Mouse (Mus musculus) urinary bladder, adult 2 months (tissue): ENCODE data around the gene Map4k5. TPM values are rescaled to one million over a fixed set of nuclear protein-coding genes. Genes with fewer than 3 reads are reported as not detected.
A peak's percentile ranks its signal among the peaks of the same experiment; 100 is the strongest.

Experiments
- DNase-seq: peaks from one replicate; pipeline ENCODE4 v3.0.0; 2022; ENCODE audit warnings: low spot score
- polyA plus RNA-seq: library from polyadenylated mRNA; depleted of rRNA; stranded (reverse); fragments of >200 nt; gene quantifications from 2 replicates; pipeline ENCODE4 v1.2.3, GENCODE M21; 2012; rRNA removed

Map4k5 gene
- 23.3 and 29.0 TPM in 2 replicates for polyA plus RNA-seq

DNA sequence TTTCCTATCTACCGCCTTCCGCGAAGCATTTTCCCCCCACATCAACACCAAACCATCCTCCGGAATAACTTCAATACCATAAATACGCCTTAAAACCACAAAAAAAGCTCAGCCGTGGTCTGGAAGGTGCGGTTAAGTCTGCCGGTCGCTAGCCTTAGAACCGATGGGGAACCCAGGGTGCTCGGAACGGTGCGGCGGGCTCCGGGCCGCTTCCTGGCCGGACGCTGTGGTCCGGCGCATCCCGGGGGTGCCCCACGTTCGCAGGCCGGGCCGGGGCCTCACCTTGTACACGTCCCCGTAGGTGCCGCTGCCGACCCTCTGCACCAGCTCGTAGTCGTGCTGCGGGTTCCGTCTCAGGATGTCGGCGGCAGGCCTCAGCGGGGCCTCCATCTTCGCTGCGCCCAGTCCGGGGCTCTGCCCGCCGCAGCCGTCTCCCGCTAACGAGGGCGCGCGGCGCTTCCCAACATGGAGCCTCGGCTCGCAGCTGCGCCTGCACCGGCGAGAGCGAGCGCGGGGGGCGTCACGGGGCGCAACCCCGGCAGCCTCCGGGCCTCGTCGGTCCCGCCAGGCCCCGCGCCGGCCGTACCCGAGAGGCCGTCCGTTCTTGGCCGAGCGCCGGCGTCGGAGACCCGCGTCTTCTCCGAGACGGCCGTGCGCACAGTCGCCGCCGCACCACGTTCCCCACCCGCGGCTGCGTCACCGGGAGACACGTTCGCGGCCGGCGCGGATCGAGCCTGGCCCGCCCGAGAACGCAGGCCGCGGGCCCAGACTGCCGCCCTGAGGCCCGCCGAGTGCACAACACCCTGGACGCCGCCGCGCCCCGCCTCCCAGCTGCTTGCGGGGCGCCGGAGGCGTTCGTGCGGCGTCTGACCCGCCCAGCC, at the start of gene Map4k5, which contains the start of gene Atl1:
Map4k5 (minus strand) TSS at position 830 of the 881 bp plus-strand sequence.
Atl1 (plus strand) TSS at position 244 of the 881 bp plus-strand sequence.
- DNase-seq = peak; percentile 91

DNA sequence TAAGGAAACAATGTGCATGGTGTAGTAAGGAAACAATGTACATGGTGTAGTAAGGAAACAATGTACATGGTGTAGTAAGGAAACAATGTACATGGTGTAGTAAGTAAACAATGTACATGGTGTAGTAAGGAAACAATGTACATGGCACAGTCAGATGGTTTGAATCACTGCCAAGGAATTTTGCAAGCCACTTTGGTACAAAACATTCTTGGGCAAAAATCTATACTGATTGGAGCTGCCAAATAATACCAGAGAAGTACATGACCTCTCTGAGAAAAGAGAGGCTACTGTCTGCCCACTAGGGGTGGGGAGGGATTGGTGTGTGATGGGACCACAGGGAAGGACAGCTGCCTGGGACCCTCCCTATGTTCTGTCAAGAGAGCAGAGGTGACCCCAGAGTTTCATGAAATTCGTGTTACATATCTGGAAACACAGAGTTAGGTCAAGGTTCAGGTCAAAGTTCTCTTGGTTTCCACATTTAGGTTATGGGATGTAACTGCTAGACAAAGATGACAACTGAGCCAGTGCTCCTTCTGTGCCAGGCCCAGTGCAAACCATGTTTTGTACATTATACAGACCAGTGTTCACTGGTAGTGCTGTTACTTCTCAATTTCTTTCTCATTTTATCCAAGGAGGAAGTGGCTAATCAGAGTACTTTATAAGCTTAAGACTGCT, 48.8 kb upstream of the Map4k5 start:
- DNase-seq = no peak

DNA sequence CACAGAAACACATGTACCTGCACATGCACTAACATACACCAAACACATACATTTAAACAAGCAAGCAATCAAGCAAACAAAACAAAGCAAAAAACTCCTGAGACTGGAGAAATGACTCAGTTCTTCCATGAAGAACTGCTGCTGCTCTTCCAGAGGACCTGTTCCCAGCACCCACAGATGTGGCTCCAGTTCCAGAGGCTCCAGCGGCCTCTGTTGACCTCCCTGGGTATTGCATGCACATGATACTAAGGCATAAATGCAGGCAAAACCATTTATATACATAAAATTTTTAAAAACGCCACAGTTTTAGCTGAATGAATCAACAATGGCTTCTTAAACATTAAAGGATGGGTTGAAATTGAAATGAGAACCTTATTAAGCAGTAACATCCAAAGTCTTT, 46.3 kb upstream of the Map4k5 start:
- DNase-seq = no peak

DNA sequence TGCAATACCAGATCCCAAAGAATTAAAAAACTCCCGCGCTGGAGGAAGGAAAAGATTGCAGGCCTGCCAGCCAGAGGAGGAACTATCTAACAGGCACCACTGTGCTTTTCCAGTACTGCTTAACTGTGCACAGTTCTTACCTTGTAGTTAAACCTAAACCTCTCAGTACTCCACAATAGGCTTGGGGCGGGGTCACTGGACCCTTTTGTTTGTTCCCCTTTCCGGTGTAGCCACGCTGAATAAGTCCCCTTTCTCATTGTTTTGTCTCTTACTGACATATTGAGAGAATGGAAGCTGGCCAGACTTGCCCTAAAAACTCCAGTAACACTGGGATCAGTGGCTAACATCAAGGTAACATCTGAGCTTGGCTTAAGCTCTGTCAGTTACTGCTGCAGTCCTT, 44.7 kb upstream of the Map4k5 start:
- no peak for DNase-seq

DNA sequence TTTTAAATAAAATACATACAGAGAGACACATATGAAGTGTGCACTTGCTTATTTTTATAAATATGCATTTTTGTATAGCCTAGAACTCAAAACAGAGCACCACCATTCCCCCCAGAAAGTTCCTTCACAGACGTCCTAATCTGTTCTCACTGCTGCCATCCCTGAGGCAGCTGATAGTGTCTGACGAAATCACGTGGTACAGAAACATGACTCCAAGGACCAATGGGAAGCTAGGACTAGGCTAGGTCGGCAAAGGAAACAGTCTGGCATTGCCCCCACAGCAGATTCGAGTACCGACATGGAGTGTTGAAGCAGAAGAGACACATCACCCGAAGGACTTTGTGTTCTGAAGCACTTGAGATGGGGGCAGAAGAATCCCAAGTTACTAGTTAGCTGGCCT, 33.7 kb upstream of the Map4k5 start:
- no peak for DNase-seq

DNA sequence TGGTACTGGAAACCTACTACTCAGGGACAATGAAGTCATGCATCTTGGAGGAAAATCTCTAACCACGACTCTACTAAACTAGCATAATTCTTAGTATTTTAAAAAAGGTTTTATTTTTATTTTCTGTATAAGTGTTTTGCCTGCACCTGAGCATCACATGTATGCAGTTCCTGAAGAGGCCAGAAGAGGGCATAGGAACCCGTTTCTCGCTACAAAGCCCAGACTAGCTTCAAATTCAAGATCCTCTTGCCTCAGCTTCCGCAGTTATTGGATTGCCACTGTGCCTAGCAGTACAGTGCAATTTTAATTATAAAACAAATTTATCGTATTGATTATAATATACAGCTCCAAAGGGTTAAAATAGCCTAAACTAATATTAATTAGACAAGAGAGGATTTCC, 31.0 kb upstream of the Map4k5 start:
- DNase-seq = no peak

DNA sequence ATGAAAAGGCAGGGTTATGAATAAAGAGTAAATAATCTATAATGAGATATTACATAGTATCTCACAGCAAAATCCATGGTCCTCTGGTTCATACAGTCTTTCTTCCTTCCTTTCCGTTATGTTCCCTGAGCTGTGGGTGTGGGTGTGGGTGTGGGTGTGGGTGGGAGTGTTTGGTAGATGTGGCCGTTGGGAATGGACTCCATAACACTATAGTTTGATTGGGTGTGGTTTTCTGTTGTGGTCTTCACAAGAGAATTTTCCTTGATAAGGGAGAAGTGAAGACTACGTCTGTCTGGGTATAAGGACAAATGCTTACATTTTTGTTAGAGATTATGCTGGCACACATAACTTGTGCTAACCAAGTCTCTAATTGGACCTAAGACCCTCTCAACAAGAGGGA, 30.6 kb upstream of the Map4k5 start:
- no peak for DNase-seq

DNA sequence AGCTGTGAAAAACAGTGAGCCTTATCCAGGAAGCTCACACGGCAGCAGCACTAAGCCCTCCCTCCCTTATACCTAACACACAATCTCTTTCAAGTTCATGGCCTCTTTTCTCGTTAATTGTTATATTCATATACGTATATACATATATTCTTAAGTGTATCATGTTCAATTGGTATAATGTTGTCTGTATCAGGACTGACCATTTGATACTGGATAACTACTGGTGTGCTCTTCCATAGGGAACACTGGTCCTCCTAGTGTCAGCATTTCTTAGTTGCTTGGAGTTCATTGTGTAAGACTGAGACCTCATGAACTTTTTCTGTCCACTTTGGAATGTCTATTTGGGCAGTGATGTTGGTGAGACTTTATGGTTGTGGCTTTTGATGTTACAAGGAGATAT, 30.1 kb upstream of the Map4k5 start:
- no peak for DNase-seq

DNA sequence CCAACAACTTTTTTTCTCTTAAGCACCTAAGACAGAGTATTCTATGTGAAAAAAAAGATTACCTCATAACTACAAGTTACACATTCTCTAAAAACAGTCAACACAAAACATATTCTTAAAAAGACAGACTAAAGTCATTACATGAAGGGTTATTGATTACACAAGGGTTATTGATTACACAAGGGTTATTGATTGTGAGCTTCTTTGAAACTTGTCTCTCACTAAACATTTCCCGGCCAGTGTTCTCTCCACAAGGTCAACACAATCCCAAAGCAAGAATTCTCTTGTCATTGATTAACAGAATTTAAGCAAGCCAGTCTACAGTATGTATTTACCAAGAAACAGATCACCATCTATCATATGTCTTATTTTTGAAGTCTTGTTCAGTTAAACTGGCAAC, 29.1 kb upstream of the Map4k5 start:
- DNase-seq = no peak

DNA sequence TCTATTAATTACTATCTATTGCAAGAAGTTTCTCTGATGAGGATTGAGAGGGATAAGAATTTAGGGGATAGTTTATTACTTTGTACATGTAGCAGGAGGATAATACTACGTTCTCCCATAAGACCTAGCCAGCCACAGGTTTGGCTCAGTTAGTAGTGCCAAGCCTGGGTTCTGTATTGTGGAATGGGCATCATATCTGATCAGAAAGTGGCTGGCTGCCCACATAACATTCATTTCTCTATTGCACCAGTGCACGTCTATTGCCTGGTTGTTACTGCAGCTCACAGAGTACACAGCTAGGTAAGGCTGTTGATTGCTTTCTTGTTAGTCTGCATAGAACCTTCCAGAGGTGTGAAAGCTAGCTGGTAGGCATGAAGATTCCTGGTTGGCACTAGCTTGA, 24.9 kb upstream of the Map4k5 start:
- no peak for DNase-seq

DNA sequence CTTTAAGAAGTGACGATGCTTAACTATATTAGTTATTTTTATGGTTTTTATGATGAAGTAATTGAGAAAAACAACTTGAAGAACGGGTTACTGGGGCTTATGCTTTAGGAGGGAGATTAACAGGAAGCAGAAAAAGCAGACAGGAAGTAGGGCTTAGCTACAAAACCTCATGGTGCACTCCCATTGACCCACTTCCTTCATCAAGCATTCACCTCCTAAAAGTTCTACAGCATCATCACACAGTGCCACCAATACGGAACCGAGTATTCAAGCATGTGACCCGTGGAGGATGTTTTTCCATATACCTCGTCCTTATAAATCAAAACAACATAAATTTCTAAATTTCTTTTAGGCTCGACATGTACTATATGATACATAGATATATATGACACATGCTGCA, 19.7 kb upstream of the Map4k5 start:
- DNase-seq = no peak

DNA sequence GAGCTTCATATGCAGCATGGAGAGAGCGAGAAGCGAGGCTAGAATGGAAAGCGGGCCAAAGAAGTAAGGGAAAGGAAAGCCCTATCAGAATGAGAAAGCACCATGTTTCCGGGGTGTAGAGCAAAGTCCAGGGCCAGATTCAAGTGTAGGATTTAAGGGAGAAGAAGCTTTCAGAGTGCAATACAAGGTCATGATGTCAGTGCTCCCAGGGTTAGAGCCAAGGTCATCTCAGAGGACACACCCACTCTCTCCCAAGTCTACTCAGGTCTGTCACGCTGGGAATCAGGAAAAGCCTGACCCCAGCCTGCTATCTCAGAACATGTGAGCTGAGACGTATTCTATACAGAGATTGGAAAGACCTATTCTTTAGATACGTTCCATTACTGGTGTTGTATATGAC, 18.9 kb upstream of the Map4k5 start:
- no peak for DNase-seq

DNA sequence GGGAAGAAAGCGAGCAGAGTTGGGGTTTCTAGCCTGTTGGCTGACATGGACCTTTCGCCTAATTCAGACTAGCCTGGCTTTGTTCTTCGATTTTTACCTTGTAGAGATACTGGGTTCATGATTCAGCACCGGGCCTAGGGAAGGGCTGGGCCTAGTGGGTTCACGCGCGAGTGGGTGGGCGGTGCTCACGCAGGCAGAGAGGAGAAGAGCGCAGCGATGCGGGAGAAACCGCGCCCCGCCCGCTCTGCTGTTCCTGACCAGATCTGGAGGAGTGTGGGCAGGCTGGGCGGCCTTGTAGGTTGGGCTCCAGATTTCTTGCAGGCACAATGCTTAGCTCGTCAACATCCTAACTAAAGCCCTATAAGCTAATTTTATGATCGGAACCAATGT, 15.5 kb upstream of the Map4k5 start:
- no peak for DNase-seq

DNA sequence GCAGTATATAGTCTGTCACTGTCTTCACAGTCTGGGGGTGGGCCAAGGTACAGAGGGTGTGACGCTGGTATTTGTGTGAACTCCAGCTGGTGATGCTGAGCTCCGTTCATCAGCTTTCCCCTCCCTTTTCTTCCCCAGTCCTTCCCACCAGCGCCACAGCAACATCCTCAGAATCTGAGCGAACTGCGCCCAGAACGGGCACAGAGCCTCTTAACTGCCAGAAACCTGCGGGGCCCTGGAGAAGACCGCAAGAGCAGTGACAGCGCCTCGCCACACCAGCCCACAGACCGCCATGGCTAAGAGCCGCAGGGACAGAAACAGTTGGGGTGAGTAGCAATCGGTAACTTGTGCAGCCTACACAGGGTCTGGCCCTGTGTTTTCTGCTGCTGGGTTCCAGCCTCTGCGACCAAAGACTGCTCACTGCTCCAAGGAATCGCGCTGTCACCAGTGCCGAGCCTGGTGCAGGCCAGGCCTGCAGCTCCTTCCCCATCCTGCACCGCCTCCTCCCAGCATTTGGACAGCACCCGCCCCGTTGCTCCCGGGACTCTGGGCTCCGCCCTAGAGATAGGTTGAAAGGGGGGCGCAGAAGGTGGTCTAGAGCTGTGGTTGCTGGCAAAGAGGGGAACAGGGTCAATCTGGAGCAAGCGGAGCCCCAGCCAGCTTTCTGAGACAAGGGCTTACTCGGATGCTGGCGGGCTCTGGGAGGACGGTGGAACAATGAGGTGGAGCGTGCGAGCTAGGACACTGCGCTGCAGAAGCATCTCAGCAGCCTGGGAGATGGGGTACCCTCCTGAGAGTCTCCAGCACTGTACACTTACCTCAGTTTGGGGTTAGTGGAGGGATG, 14.9 kb upstream of the Map4k5 start:
- no peak for DNase-seq

DNA sequence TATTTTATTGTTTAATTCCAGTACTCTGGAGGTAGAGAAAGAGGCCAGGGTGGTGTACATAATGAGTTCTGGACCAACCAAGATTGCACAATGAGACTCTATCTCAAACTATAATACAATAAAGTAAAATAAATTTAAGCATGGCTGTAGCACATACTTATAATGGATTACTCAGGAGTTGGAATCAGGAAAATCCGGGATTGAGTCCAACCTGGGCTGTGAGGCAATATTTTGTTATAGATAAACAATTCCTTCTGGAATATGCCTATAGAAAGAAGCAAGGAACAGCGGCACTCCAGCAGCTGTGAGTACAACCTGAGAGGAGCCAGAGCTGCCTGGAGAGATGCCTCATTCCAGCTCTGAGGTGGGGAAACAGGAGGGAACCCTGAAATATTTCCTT, 12.0 kb upstream of the Map4k5 start:
- DNase-seq = no peak

DNA sequence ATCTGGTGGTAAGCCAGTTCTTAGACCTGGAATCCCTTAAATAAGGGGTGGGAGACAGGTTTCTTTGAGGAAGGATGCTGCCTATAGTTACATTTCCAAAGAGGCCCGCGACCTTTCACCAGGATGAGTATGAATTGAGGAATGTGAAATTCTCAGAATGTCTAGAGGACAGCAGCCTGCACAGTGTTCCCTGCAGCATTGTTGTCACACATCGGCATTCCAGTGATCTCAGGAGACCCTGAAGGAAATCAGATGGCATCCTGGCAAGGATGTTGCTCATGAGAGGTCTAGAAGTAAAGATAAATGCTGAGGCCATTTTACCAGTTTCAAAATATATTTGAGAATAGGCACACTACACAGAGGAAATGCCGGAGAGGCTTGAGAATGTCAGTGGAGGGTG, 5.1 kb upstream of the Map4k5 start:
- no peak for DNase-seq

DNA sequence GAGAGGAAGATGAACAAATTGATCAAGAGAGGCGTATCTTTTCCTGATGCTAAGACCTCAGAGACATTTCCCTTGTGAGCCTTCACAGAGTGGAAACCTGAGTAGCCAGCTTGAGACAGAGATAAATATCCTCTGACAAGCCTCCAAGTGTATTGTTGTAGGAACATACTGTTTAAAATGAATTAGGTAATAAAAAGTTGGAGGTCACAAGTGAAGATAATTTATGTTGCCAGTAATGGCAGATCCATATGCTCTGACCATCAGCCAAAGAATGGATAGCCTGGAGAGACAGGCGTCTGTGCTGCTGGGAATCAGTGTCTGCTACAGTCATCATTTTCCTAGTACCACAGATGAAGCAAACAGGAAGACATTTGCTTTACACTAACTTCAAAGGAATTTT, 2.0 kb upstream of the Map4k5 start:
- DNase-seq = no peak

DNA sequence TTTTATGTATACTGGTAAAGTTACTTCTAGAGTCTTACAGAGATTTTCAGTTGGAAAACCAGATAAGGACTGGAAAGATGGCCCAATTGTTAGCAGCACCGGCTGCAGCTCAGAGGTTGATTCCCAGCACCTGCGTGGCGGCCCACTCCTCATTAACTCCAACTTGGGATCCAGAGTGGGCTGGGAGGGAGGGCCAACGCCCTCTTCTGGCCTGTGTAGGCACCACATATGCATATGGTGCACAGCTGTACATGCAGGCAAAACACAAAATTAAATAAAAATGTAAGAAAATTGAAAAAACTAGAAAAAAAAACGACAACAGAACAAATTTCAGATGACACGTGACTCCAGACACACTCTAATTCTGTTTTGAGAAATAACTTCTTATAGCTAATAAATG, 927 bp upstream of the Map4k5 start:
- DNase-seq = no peak

DNA sequence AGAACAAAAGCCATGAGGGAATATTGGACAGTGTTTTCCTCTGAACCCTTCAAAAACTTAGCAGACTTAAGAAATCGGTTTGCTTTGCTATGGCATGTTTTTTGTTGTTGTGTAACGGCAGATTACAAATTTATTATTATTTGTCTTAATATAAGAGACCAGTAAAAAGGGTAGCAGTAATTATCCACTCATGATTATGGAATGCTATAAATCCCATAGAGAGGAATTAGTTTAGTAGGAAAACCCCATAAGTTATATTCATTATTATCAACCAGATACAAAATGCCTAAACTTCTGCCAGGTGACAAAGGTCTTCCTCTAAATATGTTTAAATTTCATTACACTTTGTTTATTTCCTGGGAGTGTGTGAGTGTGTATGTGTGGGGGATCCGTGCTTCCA, 1.3 kb downstream of the Map4k5 start:
- no peak for DNase-seq

DNA sequence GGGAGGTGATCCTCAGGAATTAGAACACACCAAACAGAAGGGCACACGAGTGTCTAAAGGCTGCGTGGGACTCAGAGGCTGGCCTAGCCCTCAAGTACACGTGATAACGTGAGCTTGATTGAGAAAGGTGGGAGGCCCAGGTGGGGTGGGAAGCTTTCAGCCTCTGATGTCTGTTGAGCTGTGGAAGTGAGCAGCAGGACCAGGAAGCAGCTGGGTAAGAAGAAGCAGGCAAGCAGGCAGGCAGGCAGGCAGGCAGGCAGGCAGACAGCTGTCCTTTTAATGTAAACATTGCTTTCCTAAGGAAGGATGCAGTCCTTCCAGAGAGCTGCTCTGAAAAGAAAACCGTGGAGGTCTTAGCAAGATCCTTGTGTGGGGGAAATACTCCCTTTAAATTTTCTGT, 2.5 kb downstream of the Map4k5 start:
- DNase-seq = no peak

DNA sequence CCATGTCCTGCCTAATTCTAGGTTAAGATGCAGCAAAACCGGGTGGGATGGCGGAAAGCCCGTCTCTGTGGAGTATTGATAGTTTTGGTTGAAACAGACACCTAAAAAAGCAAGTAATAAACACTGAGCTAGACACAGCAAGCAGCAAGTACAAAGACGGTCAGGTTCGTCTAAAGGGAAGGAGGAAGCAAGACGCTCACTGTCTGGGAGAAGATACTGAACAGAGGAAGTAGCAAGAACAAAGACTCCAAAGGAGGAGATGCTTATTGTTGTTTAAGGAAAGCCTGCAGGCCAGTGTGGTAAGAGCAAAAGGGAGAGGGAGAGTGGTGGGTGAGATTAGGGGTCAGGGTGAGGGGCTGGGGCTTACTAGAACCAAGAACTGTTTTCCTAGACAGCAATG, 2.9 kb downstream of the Map4k5 start:
- DNase-seq = no peak

DNA sequence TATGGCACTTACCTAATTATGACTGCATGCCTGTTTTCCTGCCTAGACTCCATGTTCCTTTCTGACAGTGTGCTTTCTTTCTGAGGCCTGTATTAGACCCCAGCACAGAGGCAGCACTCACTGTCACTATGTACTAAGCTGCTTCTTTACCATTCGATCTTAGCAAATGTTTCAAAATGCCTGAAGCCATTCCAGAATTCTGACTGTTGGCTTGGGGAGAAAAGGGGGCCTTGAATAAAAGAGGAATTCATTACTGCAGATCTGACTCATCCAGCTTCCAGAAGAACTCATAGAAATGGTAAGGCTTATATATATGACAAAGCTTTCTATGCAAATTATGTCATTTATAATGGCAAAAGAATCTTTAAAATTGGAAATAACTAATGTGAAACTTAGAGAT, 4.7 kb downstream of the Map4k5 start:
- DNase-seq = no peak
